Mouse (Mus musculus) MEL (cell line): ENCODE results near the gene Lrp10. TPM values are rescaled to one million over a fixed set of nuclear protein-coding genes. Genes with fewer than 3 reads are reported as not detected.

Experiments
- DNase-seq: peaks from one replicate; pipeline ENCODE4 v3.0.0; 2011; ENCODE audit warnings: low read depth, low spot score
- H3K27ac ChIP-seq: 2 replicates; pipeline ENCODE4 v1.5.1; 2012; ENCODE audit warnings: low read depth, mild to moderate bottlenecking, control low read depth, low read length, moderate library complexity; ENCODE audit not compliant: control insufficient read depth
- H3K27me3 ChIP-seq, 2 experiments: fragments of 150-350 bp in 1 of 2; sonication (generic) in 1 of 2; 2 replicates each; pipeline ENCODE4 v1.6.1; 2012; ENCODE audit warnings: low read length in 2 of 2, mild to moderate bottlenecking in 2 of 2, improper control_type of control experiment in 1 of 2, moderate library complexity in 1 of 2; ENCODE audit not compliant: insufficient read depth in 2 of 2, control insufficient read depth in 1 of 2
- H3K36me3 ChIP-seq, 2 experiments: 2 replicates each; pipeline ENCODE4 v1.6.1; 2012 to 2014; ENCODE audit warnings: low read length in 2 of 2, improper control_type of control experiment in 1 of 2, inconsistent platforms in 1 of 2, mild to moderate bottlenecking in 1 of 2; ENCODE audit not compliant: insufficient read depth in 2 of 2, control insufficient read depth in 1 of 2
- H3K4me1 ChIP-seq, 2 experiments: fragments of 150-350 bp in 1 of 2; sonication (generic) in 1 of 2; 2 replicates each; pipeline ENCODE4 v1.6.1; 2012; ENCODE audit warnings: low read length in 2 of 2, improper control_type of control experiment in 1 of 2, mild to moderate bottlenecking in 1 of 2; ENCODE audit not compliant: insufficient read depth in 2 of 2, control insufficient read depth in 1 of 2
- H3K4me3 ChIP-seq, 2 experiments: fragments of 150-350 bp in 1 of 2; sonication (generic) in 1 of 2; 2 replicates each; pipeline ENCODE4 v1.5.1; 2012; ENCODE audit warnings: low read depth in 2 of 2, low read length in 2 of 2, mild to moderate bottlenecking in 2 of 2, moderate library complexity in 2 of 2, control low read depth in 1 of 2, improper control_type of control experiment in 1 of 2; ENCODE audit not compliant: control insufficient read depth in 1 of 2, insufficient read depth in 1 of 2
- H3K79me2 ChIP-seq: 2 replicates; pipeline ENCODE4 v1.6.1; 2012; ENCODE audit warnings: mild to moderate bottlenecking, low read length, moderate library complexity; ENCODE audit not compliant: control insufficient read depth, poor library complexity, insufficient read depth
- H3K9ac ChIP-seq: 2 replicates; pipeline ENCODE4 v1.6.1; 2012; ENCODE audit warnings: low read depth, mild to moderate bottlenecking, control low read depth, low read length, moderate library complexity; ENCODE audit not compliant: control insufficient read depth, poor library complexity, severe bottlenecking
- H3K9me3 ChIP-seq: fragments of 150-350 bp; sonication (generic); replicated peaks from 2 replicates; pipeline ENCODE4 v1.6.1; 2012; ENCODE audit warnings: mild to moderate bottlenecking, low read length, improper control_type of control experiment, moderate library complexity; ENCODE audit not compliant: insufficient read depth
- BHLHE40 ChIP-seq: IDR thresholded peaks from 2 replicates; pipeline ENCODE4 v1.6.1; 2012; ENCODE audit warnings: low read depth, mild to moderate bottlenecking, inconsistent platforms, low read length, improper control_type of control experiment, borderline replicate concordance
- E2F4 ChIP-seq: IDR thresholded peaks from 2 replicates; pipeline ENCODE4 v1.6.1; 2011; ENCODE audit warnings: low read depth, low read length, improper control_type of control experiment, borderline replicate concordance
- EP300 ChIP-seq, 2 experiments: IDR thresholded peaks; 2 replicates each; pipeline ENCODE4 v1.6.1; 2011; ENCODE audit warnings: improper control_type of control experiment in 2 of 2, low read length in 2 of 2, low read depth in 1 of 2, mild to moderate bottlenecking in 1 of 2
- ETS1 ChIP-seq: IDR thresholded peaks from 2 replicates; pipeline ENCODE4 v1.6.1; 2012; ENCODE audit warnings: low read depth, mild to moderate bottlenecking, inconsistent platforms, low read length, improper control_type of control experiment, moderate library complexity
- GABPA ChIP-seq: IDR thresholded peaks from 2 replicates; pipeline ENCODE4 v1.6.1; 2012; ENCODE audit warnings: low read depth, mild to moderate bottlenecking, inconsistent platforms, low read length, improper control_type of control experiment, moderate library complexity
- HCFC1 ChIP-seq: IDR thresholded peaks from 2 replicates; pipeline ENCODE4 v1.6.1; 2012; ENCODE audit warnings: low read depth, mild to moderate bottlenecking, inconsistent platforms, low read length, improper control_type of control experiment, moderate library complexity
- MAFK ChIP-seq: IDR thresholded peaks from 2 replicates; pipeline ENCODE4 v1.6.1; 2011; ENCODE audit warnings: low read depth, mild to moderate bottlenecking, low read length, improper control_type of control experiment, borderline replicate concordance
- MAX ChIP-seq: IDR thresholded peaks from 2 replicates; pipeline ENCODE4 v1.6.1; 2011; ENCODE audit warnings: low read length, improper control_type of control experiment
- MAZ ChIP-seq: IDR thresholded peaks from 2 replicates; pipeline ENCODE4 v1.6.1; 2012; ENCODE audit warnings: low read depth, mild to moderate bottlenecking, inconsistent platforms, low read length, improper control_type of control experiment
- MEF2A ChIP-seq: IDR thresholded peaks from 2 replicates; pipeline ENCODE4 v1.6.1; 2014; ENCODE audit warnings: low read depth, mild to moderate bottlenecking, inconsistent platforms, low read length, improper control_type of control experiment; ENCODE audit not compliant: poor library complexity, insufficient replicate concordance, severe bottlenecking; ENCODE audit errors: extremely low read depth
- MXI1 ChIP-seq: IDR thresholded peaks from 2 replicates; pipeline ENCODE4 v1.6.1; 2011; ENCODE audit warnings: mild to moderate bottlenecking, low read depth, low read length, improper control_type of control experiment
- MYB ChIP-seq: IDR thresholded peaks from 2 replicates; pipeline ENCODE4 v1.6.1; 2011; ENCODE audit warnings: mild to moderate bottlenecking, low read depth, low read length, improper control_type of control experiment
- POLR2A ChIP-seq, 2 experiments: IDR thresholded peaks; 2 replicates each; pipeline ENCODE4 v1.6.1; 2011 to 2012; ENCODE audit warnings: low read length in 2 of 2, mild to moderate bottlenecking in 2 of 2, control low read depth in 1 of 2, improper control_type of control experiment in 1 of 2, low read depth in 1 of 2, moderate library complexity in 1 of 2; ENCODE audit not compliant: control insufficient read depth in 1 of 2, insufficient read depth in 1 of 2, poor library complexity in 1 of 2
- POLR2AphosphoS2 ChIP-seq: IDR thresholded peaks from 2 replicates; pipeline ENCODE4 v1.6.1; 2011; ENCODE audit warnings: low read length, improper control_type of control experiment
- RAD21 ChIP-seq: IDR thresholded peaks from 2 replicates; pipeline ENCODE4 v1.6.1; 2011; ENCODE audit warnings: mild to moderate bottlenecking, low read depth, low read length, improper control_type of control experiment
- RCOR1 ChIP-seq: IDR thresholded peaks from 2 replicates; pipeline ENCODE4 v1.6.1; 2012; ENCODE audit warnings: low read depth, mild to moderate bottlenecking, inconsistent platforms, low read length, improper control_type of control experiment
- SMC3 ChIP-seq: IDR thresholded peaks from 2 replicates; pipeline ENCODE4 v1.6.1; 2011; ENCODE audit warnings: low read depth, low read length, improper control_type of control experiment
- USF1 ChIP-seq: IDR thresholded peaks from 2 replicates; pipeline ENCODE4 v1.6.1; 2014; ENCODE audit warnings: low read depth, mild to moderate bottlenecking, inconsistent platforms, low read length, improper control_type of control experiment, moderate library complexity
- ZC3H11A ChIP-seq: IDR thresholded peaks from 2 replicates; pipeline ENCODE4 v1.6.1; 2012; ENCODE audit warnings: low read depth, mild to moderate bottlenecking, inconsistent platforms, low read length, improper control_type of control experiment
- ZNF384 ChIP-seq: IDR thresholded peaks from 2 replicates; pipeline ENCODE4 v1.6.1; 2012; ENCODE audit warnings: low read depth, mild to moderate bottlenecking, inconsistent platforms, low read length, improper control_type of control experiment
- polyA plus RNA-seq, 2 experiments: library from polyadenylated mRNA; stranded (reverse) in 1 of 2; unstranded in 1 of 2; fragments of >175 nt in 1 of 2; fragments of >200 nt in 1 of 2; gene quantifications; 2 replicates each; pipeline versions ENCODE4 v1.2.1 to v1.2.4; 2012; ENCODE audit warnings: low replicate concordance in 2 of 2, low read depth in 1 of 2; ENCODE audit not compliant: insufficient read length in 2 of 2, insufficient read depth in 1 of 2, missing spikeins in 1 of 2
- total RNA-seq: library from RNA; depleted of rRNA; stranded (reverse); fragments of 300-350 nt; gene quantifications from 2 replicates; pipeline ENCODE4 v1.2.3, GENCODE M21; 2012

Gene Lrp10
- total and polyA plus RNA-seq, 3 experiments, result 53.6 to 110 TPM; not detected in 1

DNA sequence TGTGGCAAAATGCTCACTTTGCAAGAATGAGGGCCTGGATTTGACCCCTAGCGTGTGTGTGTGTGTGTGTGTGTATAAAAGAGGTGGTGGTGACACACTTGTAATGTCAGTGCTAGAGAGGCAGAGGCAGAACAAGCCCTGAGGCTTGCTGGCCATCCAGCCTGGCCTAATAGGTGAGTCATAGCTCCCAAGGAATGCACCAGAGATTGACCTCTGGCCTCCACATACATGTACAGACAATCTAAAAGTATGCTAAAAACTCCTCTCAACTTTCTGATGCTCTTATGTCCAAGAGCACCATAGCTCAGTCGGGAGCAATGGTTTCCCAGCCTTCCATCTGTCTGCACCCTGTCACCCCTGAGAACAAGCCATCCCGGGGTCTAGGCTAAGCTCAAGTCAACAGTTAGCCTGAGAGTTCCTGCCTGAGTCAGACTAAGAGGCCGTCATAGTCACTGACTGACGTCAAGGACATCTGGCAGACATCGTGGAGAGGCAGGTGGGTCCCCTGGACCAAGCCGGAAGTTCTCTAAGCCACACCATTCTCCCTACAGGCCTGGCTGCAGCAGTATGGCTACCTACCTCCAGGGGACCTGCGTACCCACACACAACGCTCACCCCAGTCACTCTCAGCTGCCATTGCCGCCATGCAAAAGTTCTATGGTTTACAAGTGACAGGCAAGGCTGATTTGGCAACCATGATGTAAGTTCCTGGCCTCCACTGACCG is 28.6 kb upstream of the Lrp10 start:
- Histone ChIP-seq H3K4me3 (no peak overlapping the region), H3K4me1 (peaks cover 0 to 2% of the 10 kb centered on the region in 2 experiments; a peak in 2 of 4 replicates), H3K36me3 (peaks cover 0 to 5% of the 10 kb centered on the region in 2 experiments; a peak in 1 of 4 replicates), H3K9me3 (no peaks in the 10 kb centered on the region), H3K9ac (no peak overlapping the region), H3K27me3 (no peaks in the 10 kb centered on the region), H3K79me2 (peaks cover 16% of the 10 kb centered on the region), H3K27ac (no peak overlapping the region)
- no peak for TF ChIP-seq MAFK
- no peak for TF ChIP-seq MAZ
- no peak for TF ChIP-seq ZNF384
- TF ChIP-seq POLR2AphosphoS2, result no peak
- TF ChIP-seq ZC3H11A, result no peak
- TF ChIP-seq POLR2A (IDR thresholded peaks at IDR 0.05; ENCODE audit: control insufficient read depth in 1 of 2, insufficient read depth in 1 of 2, low read depth in 1 of 2, low read length in 2 of 2, poor library complexity in 1 of 2), result no peak
- TF ChIP-seq BHLHE40, result no peak
- TF ChIP-seq MEF2A, result no peak
- no peak for TF ChIP-seq MAX
- TF ChIP-seq SMC3, result no peak
- no peak for TF ChIP-seq RAD21
- TF ChIP-seq HCFC1, result no peak
- no peak for TF ChIP-seq USF1
- no peak for TF ChIP-seq MXI1
- TF ChIP-seq EP300 (IDR thresholded peaks at IDR 0.05; ENCODE audit: low read depth in 1 of 2, low read length in 2 of 2), result no peak
- no peak for TF ChIP-seq E2F4
- no peak for DNase-seq

DNA sequence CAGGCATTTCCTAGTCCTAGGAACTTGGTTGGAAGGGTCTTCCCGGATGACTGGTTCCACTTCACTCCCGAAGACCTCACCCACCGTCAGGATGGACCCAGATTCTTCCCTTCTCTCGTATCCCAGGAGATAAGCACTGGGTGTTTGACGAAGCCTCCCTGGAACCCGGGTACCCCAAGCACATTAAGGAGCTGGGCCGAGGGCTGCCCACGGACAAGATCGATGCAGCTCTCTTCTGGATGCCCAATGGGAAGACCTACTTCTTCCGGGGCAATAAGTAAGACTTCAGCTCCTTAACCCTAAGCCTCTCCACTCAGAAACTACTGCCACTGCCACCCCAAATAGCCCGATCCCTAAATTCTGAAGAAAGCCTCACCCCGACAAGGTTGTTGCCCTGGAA is 24.8 kb upstream of the Lrp10 start:
- TF ChIP-seq EP300 (IDR thresholded peaks at IDR 0.05; ENCODE audit: low read depth in 1 of 2, low read length in 2 of 2) (no peak), RCOR1 (no peak), GABPA (no peak), MYB (no peak), ETS1 (no peak), RAD21 (no peak), MAZ (no peak)
- peaks cover 0 to 3% of the 10 kb centered on the region in 2 experiments; a peak in 2 of 4 replicates for H3K4me1 ChIP-seq
- no peak overlapping the region for H3K9ac ChIP-seq
- DNase-seq, result no peak
- no peaks in the 10 kb centered on the region for H3K36me3 ChIP-seq
- no peaks in the 10 kb centered on the region for H3K79me2 ChIP-seq
- no peak overlapping the region for H3K4me3 ChIP-seq
- no peak overlapping the region for H3K27ac ChIP-seq
- no peaks in the 10 kb centered on the region for H3K9me3 ChIP-seq
- no peaks in the 10 kb centered on the region for H3K27me3 ChIP-seq
